Mouse (Mus musculus) CH12.LX (cell line): ENCODE results near the gene Erbin. TPM values are rescaled to one million over a fixed set of nuclear protein-coding genes. Genes with fewer than 3 reads are reported as not detected.

Experiments used
- DNase-seq: peaks from one replicate; pipeline ENCODE4 v3.0.0-alpha.2; 2013; ENCODE audit errors: extremely low read depth
- H3K27ac ChIP-seq: 2 replicates; pipeline ENCODE4 v1.5.1; 2012; ENCODE audit warnings: low read depth, mild to moderate bottlenecking, control low read depth, moderate library complexity; ENCODE audit not compliant: insufficient read depth
- H3K27me3 ChIP-seq: replicated peaks from 2 replicates; pipeline ENCODE3; 2012; ENCODE audit warnings: inconsistent platforms
- H3K36me3 ChIP-seq, 2 experiments: replicated peaks in 1 of 2; 2 replicates each; pipeline versions ENCODE3 to v1.6.1; 2012; ENCODE audit warnings: inconsistent platforms in 1 of 2, low read length in 1 of 2, mild to moderate bottlenecking in 1 of 2, mixed read lengths in 1 of 2, moderate library complexity in 1 of 2; ENCODE audit not compliant: control insufficient read depth in 1 of 2, insufficient read depth in 1 of 2
- H3K4me1 ChIP-seq, 2 experiments: 2 replicates each; pipeline ENCODE4 v1.6.1; 2012; ENCODE audit warnings: inconsistent platforms in 1 of 2, moderate library complexity in 1 of 2; ENCODE audit not compliant: insufficient read depth in 2 of 2, control insufficient read depth in 1 of 2
- H3K4me2 ChIP-seq: 2 replicates; pipeline ENCODE4 v1.6.1; 2012; ENCODE audit warnings: low read depth, mild to moderate bottlenecking, control low read depth; ENCODE audit not compliant: poor library complexity, insufficient read depth, severe bottlenecking
- H3K4me3 ChIP-seq, 3 experiments: fragments of 150-350 bp in 1 of 3; sonication (generic) in 1 of 3; replicated peaks in 1 of 3; 2 replicates each; pipeline versions ENCODE3 to v1.5.1; 2011 to 2012; ENCODE audit warnings: low read depth in 2 of 3, low read length in 2 of 3, mild to moderate bottlenecking in 2 of 3, moderate library complexity in 2 of 3, control low read depth in 1 of 3, improper control_type of control experiment in 1 of 3, inconsistent platforms in 1 of 3, mixed read lengths in 1 of 3; ENCODE audit not compliant: poor library complexity in 1 of 3
- H3K79me2 ChIP-seq: replicated peaks from 2 replicates; pipeline ENCODE4 v1.6.1; 2012; ENCODE audit warnings: mild to moderate bottlenecking, moderate library complexity; ENCODE audit not compliant: control insufficient read depth, poor library complexity, insufficient read depth, severe bottlenecking; ENCODE audit errors: extremely low read depth
- H3K9ac ChIP-seq: 2 replicates; pipeline ENCODE4 v1.6.1; 2012; ENCODE audit warnings: low read depth, mild to moderate bottlenecking, control low read depth, moderate library complexity; ENCODE audit not compliant: insufficient read depth
- H3K9me3 ChIP-seq: replicated peaks from 2 replicates; pipeline ENCODE3; 2012; ENCODE audit warnings: low read length, inconsistent platforms, mixed read lengths
- BHLHE40 ChIP-seq: IDR thresholded peaks from 2 replicates; pipeline ENCODE4 v1.6.1; 2011; ENCODE audit warnings: mild to moderate bottlenecking, low read depth, low read length, improper control_type of control experiment
- CHD1 ChIP-seq: IDR thresholded peaks from 2 replicates; pipeline ENCODE4 v1.6.1; 2012; ENCODE audit warnings: low read depth, low read length, improper control_type of control experiment, inconsistent platforms
- CHD2 ChIP-seq: IDR thresholded peaks from 2 replicates; pipeline ENCODE4 v1.6.1; 2011; ENCODE audit warnings: low read length, improper control_type of control experiment
- CTCF ChIP-seq, 2 experiments: IDR thresholded peaks in 1 of 2; conservative IDR thresholded peaks in 1 of 2; 2 replicates each; pipeline ENCODE4 v1.5.1; 2011 to 2012; ENCODE audit warnings: low read depth in 2 of 2, low read length in 2 of 2, improper control_type of control experiment in 1 of 2, inconsistent platforms in 1 of 2, mild to moderate bottlenecking in 1 of 2, moderate library complexity in 1 of 2
- E2F4 ChIP-seq: IDR thresholded peaks from 2 replicates; pipeline ENCODE4 v1.6.1; 2011; ENCODE audit warnings: low read depth, low read length, improper control_type of control experiment; ENCODE audit not compliant: insufficient replicate concordance
- ELF1 ChIP-seq: IDR thresholded peaks from 2 replicates; pipeline ENCODE4 v1.6.1; 2014; ENCODE audit warnings: low read depth, mild to moderate bottlenecking, inconsistent platforms, low read length, improper control_type of control experiment
- EP300 ChIP-seq: IDR thresholded peaks from 2 replicates; pipeline ENCODE4 v1.6.1; 2011; ENCODE audit warnings: low read length, improper control_type of control experiment
- GABPA ChIP-seq: IDR thresholded peaks from 2 replicates; pipeline ENCODE4 v1.6.1; 2012; ENCODE audit warnings: low read depth, low read length, improper control_type of control experiment, inconsistent platforms; ENCODE audit not compliant: insufficient replicate concordance
- HCFC1 ChIP-seq: IDR thresholded peaks from 2 replicates; pipeline ENCODE4 v1.6.1; 2012; ENCODE audit warnings: low read depth, mild to moderate bottlenecking, inconsistent platforms, low read length, improper control_type of control experiment
- IRF4 ChIP-seq: IDR thresholded peaks from 2 replicates; pipeline ENCODE4 v1.6.1; 2014; ENCODE audit warnings: low read depth, mild to moderate bottlenecking, inconsistent platforms, low read length, improper control_type of control experiment
- KAT2A ChIP-seq: IDR thresholded peaks from 2 replicates; pipeline ENCODE4 v1.6.1; 2012; ENCODE audit warnings: low read length, improper control_type of control experiment, inconsistent platforms; ENCODE audit not compliant: insufficient replicate concordance
- MAFK ChIP-seq: IDR thresholded peaks from 2 replicates; pipeline ENCODE4 v1.6.1; 2011; ENCODE audit warnings: low read length, improper control_type of control experiment; ENCODE audit not compliant: insufficient replicate concordance
- MAX ChIP-seq: IDR thresholded peaks from 2 replicates; pipeline ENCODE4 v1.6.1; 2011; ENCODE audit warnings: low read length, improper control_type of control experiment
- MEF2A ChIP-seq: IDR thresholded peaks from 2 replicates; pipeline ENCODE4 v1.6.1; 2014; ENCODE audit warnings: low read depth, mild to moderate bottlenecking, inconsistent platforms, low read length, improper control_type of control experiment, borderline replicate concordance
- MXI1 ChIP-seq: IDR thresholded peaks from 2 replicates; pipeline ENCODE4 v1.6.1; 2011; ENCODE audit warnings: mild to moderate bottlenecking, low read depth, low read length, improper control_type of control experiment
- MYC ChIP-seq: IDR thresholded peaks from 2 replicates; pipeline ENCODE4 v1.6.1; 2011; ENCODE audit warnings: low read depth, mild to moderate bottlenecking, improper control_type of control experiment, low read length
- NRF1 ChIP-seq: IDR thresholded peaks from 2 replicates; pipeline ENCODE4 v1.6.1; 2014; ENCODE audit warnings: low read depth, mild to moderate bottlenecking, inconsistent platforms, low read length, improper control_type of control experiment, moderate library complexity
- POLR2A ChIP-seq: IDR thresholded peaks from 2 replicates; pipeline ENCODE4 v1.6.1; 2011; ENCODE audit warnings: low read depth, mild to moderate bottlenecking, improper control_type of control experiment, low read length
- POLR2AphosphoS2 ChIP-seq: IDR thresholded peaks from 2 replicates; pipeline ENCODE4 v1.6.1; 2011; ENCODE audit warnings: low read depth, low read length, improper control_type of control experiment
- RAD21 ChIP-seq: IDR thresholded peaks from 2 replicates; pipeline ENCODE4 v1.6.1; 2011; ENCODE audit warnings: low read depth, mild to moderate bottlenecking, low read length, improper control_type of control experiment, moderate library complexity
- RCOR1 ChIP-seq: conservative IDR thresholded peaks from 2 replicates; pipeline ENCODE4 v1.6.1; 2012; ENCODE audit warnings: low read depth, mild to moderate bottlenecking, inconsistent platforms, low read length, improper control_type of control experiment
- SIN3A ChIP-seq: IDR thresholded peaks from 2 replicates; pipeline ENCODE4 v1.6.1; 2012; ENCODE audit warnings: low read length, improper control_type of control experiment, inconsistent platforms
- SMC3 ChIP-seq: IDR thresholded peaks from 2 replicates; pipeline ENCODE4 v1.6.1; 2011; ENCODE audit warnings: low read depth, low read length, improper control_type of control experiment
- TBP ChIP-seq: conservative IDR thresholded peaks from 2 replicates; pipeline ENCODE4 v1.6.1; 2011; ENCODE audit warnings: low read depth, low read length, improper control_type of control experiment
- TCF12 ChIP-seq: IDR thresholded peaks from 2 replicates; pipeline ENCODE4 v1.6.1; 2014; ENCODE audit warnings: low read depth, mild to moderate bottlenecking, inconsistent platforms, low read length, improper control_type of control experiment
- USF1 ChIP-seq: IDR thresholded peaks from 2 replicates; pipeline ENCODE4 v1.6.1; 2014; ENCODE audit warnings: low read depth, mild to moderate bottlenecking, inconsistent platforms, low read length, improper control_type of control experiment
- USF2 ChIP-seq: conservative IDR thresholded peaks from 2 replicates; pipeline ENCODE4 v1.6.1; 2011; ENCODE audit warnings: low read depth, low read length, improper control_type of control experiment
- ZC3H11A ChIP-seq: IDR thresholded peaks from 2 replicates; pipeline ENCODE4 v1.6.1; 2012; ENCODE audit warnings: low read depth, mild to moderate bottlenecking, inconsistent platforms, low read length, improper control_type of control experiment
- ZKSCAN1 ChIP-seq: IDR thresholded peaks from 2 replicates; pipeline ENCODE4 v1.6.1; 2012; ENCODE audit warnings: low read depth, inconsistent platforms, low read length, improper control_type of control experiment, borderline replicate concordance
- ZMIZ1 ChIP-seq: IDR thresholded peaks from 2 replicates; pipeline ENCODE4 v1.6.1; 2012; ENCODE audit warnings: low read depth, mild to moderate bottlenecking, inconsistent platforms, low read length, improper control_type of control experiment
- dilution Hi-C: fragments of 300-500 bp; cut with MboI; formaldehyde crosslinking; loops from 2 replicates; pipeline ENCODE4 v1.14.3; 2020; ENCODE audit warnings: low sequenced_read_pairs; ENCODE audit not compliant: extremely low pct_unique_long_range_greater_than_20kb, extremely low pct_ligation_motif_present
- in situ Hi-C: fragments of 300-500 bp; cut with MboI; formaldehyde crosslinking; loops from 3 replicates; pipeline ENCODE4 v1.14.3; 2019; ENCODE audit warnings: low sequenced_read_pairs, low pct_ligation_motif_present, low pct_unique_long_range_greater_than_20kb, mixed read lengths
- polyA plus RNA-seq: library from polyadenylated mRNA; unstranded; fragments of >175 nt; gene quantifications from 2 replicates; pipeline ENCODE4 v1.2.1, GENCODE M21; 2012; ENCODE audit warnings: low read depth; ENCODE audit not compliant: insufficient read length
- total RNA-seq, 2 experiments: library from RNA; depleted of rRNA; stranded (reverse); fragments of 300-350 nt in 1 of 2; fragments of >200 nt in 1 of 2; gene quantifications; 2 replicates each; pipeline ENCODE4 v1.2.3; 2012 to 2014

The Erbin gene
- total and polyA plus RNA-seq, 3 experiments, result 26.2 to 45.8 (median 30.9) TPM

DNA sequence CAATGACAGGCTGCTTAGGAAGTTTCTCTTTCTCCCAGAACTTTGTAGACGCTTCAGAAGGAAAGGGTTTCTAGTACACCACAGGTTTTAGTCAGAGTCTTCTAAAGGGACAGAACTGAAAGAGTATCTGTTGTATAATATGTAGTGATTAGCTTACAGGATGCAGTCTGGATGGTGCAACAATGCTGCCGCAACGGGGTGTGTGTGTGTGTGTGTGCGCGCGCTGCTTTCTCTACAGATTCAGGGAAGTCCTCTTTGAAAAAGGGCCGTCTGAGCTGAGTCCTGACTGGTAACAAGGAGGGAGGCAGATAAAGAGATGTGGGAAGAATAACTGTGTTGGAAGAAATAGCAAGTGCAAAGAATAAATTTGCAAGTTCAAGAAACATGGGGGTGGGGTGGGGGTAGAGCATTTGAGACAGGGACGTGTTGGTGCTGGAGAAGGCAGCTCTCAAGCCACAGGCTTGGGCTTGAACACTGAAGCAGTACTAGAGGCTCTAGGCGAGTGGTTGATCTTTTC is 38.4 kb upstream of the Erbin start:
- H3K27ac ChIP-seq, result no peak overlapping the region
- DNase-seq, result no peak
- in situ Hi-C loops (loop anchor here (10.0 kb wide), 1 partner anchor 86 kb away; no protein-coding TSS in a partner anchor), dilution Hi-C loops (no loop called here)
- H3K4me3 ChIP-seq, result no peak overlapping the region
- peaks cover 14 to 41% of the 10 kb centered on the region in 2 experiments for H3K4me1 ChIP-seq
- H3K79me2 ChIP-seq, result no peaks in the 10 kb centered on the region
- H3K27me3 ChIP-seq, result no peaks in the 10 kb centered on the region
- no peaks in the 10 kb centered on the region for H3K9me3 ChIP-seq
- H3K9ac ChIP-seq, result peak overlapping the region; percentile 36; the same call in 1 of the 2 replicates
- TF ChIP-seq ZMIZ1 (no peak), NRF1 (peak; percentile 40; the same call in 1 of the 2 replicates)
- peak overlapping the region; percentile 61 for H3K4me2 ChIP-seq
- no peaks in the 10 kb centered on the region for H3K36me3 ChIP-seq

- H3K4me1 ChIP-seq, result peaks cover 14 to 41% of the 10 kb centered on the region in 2 experiments
- peak; percentile 76 for DNase-seq
- H3K9ac ChIP-seq, result peak overlapping the region; percentile 36; the same call in 1 of the 2 replicates
- in situ Hi-C loops, result loop anchor here (10.0 kb wide), 1 partner anchor 87 kb away; no protein-coding TSS in a partner anchor
- H3K9me3 ChIP-seq, result no peaks in the 10 kb centered on the region
- H3K4me3 ChIP-seq, result no peak overlapping the region
- peak overlapping the region; percentile 53 for H3K27ac ChIP-seq
- H3K4me2 ChIP-seq, result peak overlapping the region; percentile 5
- no peaks in the 10 kb centered on the region for H3K36me3 ChIP-seq
- H3K79me2 ChIP-seq, result no peaks in the 10 kb centered on the region
- no peaks in the 10 kb centered on the region for H3K27me3 ChIP-seq
- dilution Hi-C loops, result no loop called here
- TF ChIP-seq CHD2 (peak; percentile 90), ZMIZ1 (no peak), GABPA (no peak), RCOR1 (peak; percentile 56; the same call in 1 of the 2 replicates), NRF1 (no peak), SMC3 (no peak), MAX (no peak; the same call in 1 of the 2 replicates), ELF1 (peak; percentile 79), ZKSCAN1 (no peak), POLR2AphosphoS2 (no peak), USF2 (no peak), HCFC1 (no peak; the same call in 1 of the 2 replicates), IRF4 (peak; percentile 72), POLR2A (peak; percentile 31), TCF12 (peak; percentile 90), E2F4 (no peak), RAD21 (no peak; the same call in 1 of the 2 replicates), MEF2A (peak; percentile 55; the same call in 1 of the 2 replicates), CTCF (conservative IDR thresholded peaks at IDR 0.05 in 1 of 2, IDR thresholded peaks at IDR 0.05 in 1 of 2; ENCODE audit: low read depth in 2 of 2, low read length in 2 of 2) (no peak), BHLHE40 (peak; percentile 46; the same call in 1 of the 2 replicates), EP300 (peak; percentile 84), KAT2A (0 out of 2 replicates have a peak, but pooled peaks have one; percentile 12), SIN3A (peak; percentile 59), MAFK (no peak), ZC3H11A (no peak), CHD1 (no peak), TBP (0 out of 2 replicates have a peak, but pooled peaks have one; percentile 16), USF1 (no peak), MXI1 (peak; percentile 36; the same call in 1 of the 2 replicates), MYC (no peak)
Observed at GRCm38 (mm10) chr13:103957175-103957940, 37.0 kb upstream of the Erbin start.
